Mouse (Mus musculus) midbrain, embryonic 16.5 days (tissue): ENCODE results near the gene Mindy4. TPM values are rescaled to one million over a fixed set of nuclear protein-coding genes. Genes with fewer than 3 reads are reported as not detected.

Experiments
- ATAC-seq: fragments of 200-750 bp; cut with Nextera tagmentation; 2 replicates; pipeline ENCODE4 v1.8.0; 2017; ENCODE audit warnings: moderate TSS enrichment
- H3K27ac ChIP-seq: fragments of 300-500 bp; sonication (generic); 2 replicates; pipeline ENCODE4 v1.5.1; 2014; ENCODE audit warnings: mild to moderate bottlenecking, low read length, mixed read lengths
- H3K27me3 ChIP-seq: fragments of 300-500 bp; sonication (generic); 2 replicates; pipeline ENCODE4 v1.6.1; 2014; ENCODE audit warnings: low read depth, low read length, mixed read lengths; ENCODE audit not compliant: control insufficient read depth, insufficient read depth
- H3K36me3 ChIP-seq: fragments of 300-500 bp; sonication (generic); 2 replicates; pipeline ENCODE4 v1.6.1; 2014; ENCODE audit warnings: mild to moderate bottlenecking, low read length, moderate library complexity, mixed read lengths; ENCODE audit not compliant: control insufficient read depth, insufficient read depth
- H3K4me1 ChIP-seq: fragments of 300-500 bp; sonication (generic); 2 replicates; pipeline ENCODE4 v1.6.1; 2014; ENCODE audit warnings: mild to moderate bottlenecking, low read length, mixed read lengths; ENCODE audit not compliant: control insufficient read depth, insufficient read depth
- H3K4me2 ChIP-seq: fragments of 300-500 bp; sonication (generic); 2 replicates; pipeline ENCODE4 v1.6.1; 2014; ENCODE audit warnings: mild to moderate bottlenecking, low read length, mixed read lengths
- H3K4me3 ChIP-seq: fragments of 300-500 bp; sonication (generic); 2 replicates; pipeline ENCODE4 v1.5.1; 2014; ENCODE audit warnings: low read depth, mild to moderate bottlenecking, low read length, moderate library complexity, mixed read lengths
- H3K9ac ChIP-seq: fragments of 300-500 bp; sonication (generic); 2 replicates; pipeline ENCODE4 v1.6.1; 2014; ENCODE audit warnings: low read depth, low read length, mixed read lengths
- H3K9me3 ChIP-seq: fragments of 300-500 bp; sonication (generic); replicated peaks from 2 replicates; pipeline ENCODE4 v1.6.1; 2014; ENCODE audit warnings: mild to moderate bottlenecking, low read length, mixed read lengths; ENCODE audit not compliant: control insufficient read depth, poor library complexity, severe bottlenecking
- WGBS: fragments of 180-500 bp; shearing (Covaris S2); extraction: QIAGEN DNeasy Blood & Tissue Kit; methylation state at CpG from one replicate; pipeline ENCODE4 v1.1.7; 2014; 5-methylcytosine and 5-hydroxymethylcytosine counted together
- polyA plus RNA-seq: library from polyadenylated mRNA; unstranded; fragments of >200 nt; fragmentation: Nextera tagmentation; extraction: Ambion mirVana; gene quantifications from 2 replicates; pipeline ENCODE4 v1.2.1, GENCODE M21; 2015

Mindy4 gene
- polyA plus RNA-seq, 1 experiment from 2014 or later, result 12.6 TPM

- no peak for ATAC-seq
- H3K4me3 ChIP-seq, result no peak overlapping the region
Measured at GRCm38 (mm10) chr6:55295325-55295724, 92.1 kb downstream of the Mindy4 start.

GRCm38 (mm10) chr6:55299482-55299881 lies 96.3 kb downstream of the Mindy4 start:
- H3K4me3 ChIP-seq, result no peak overlapping the region
- H3K36me3 ChIP-seq, result peaks cover 12% of the 10 kb centered on the region
- no peak overlapping the region for H3K4me2 ChIP-seq
- 91% methylated on average over 8 of the region's 8 CpGs for WGBS
- H3K27ac ChIP-seq, result no peak overlapping the region
- no peaks in the 10 kb centered on the region for H3K27me3 ChIP-seq
- ATAC-seq, result no peak
- H3K9ac ChIP-seq, result no peak overlapping the region
- peaks cover 3% of the 10 kb centered on the region; the same call in 1 of the 2 replicates for H3K4me1 ChIP-seq
- H3K9me3 ChIP-seq, result no peaks in the 10 kb centered on the region

More at GRCm38 (mm10) chr6:55295325-55295724, 92.1 kb downstream of the Mindy4 start:
- H3K4me2 ChIP-seq, result no peak overlapping the region
- no peak overlapping the region for H3K27ac ChIP-seq
- WGBS, result 83% methylated on average over 1 of the region's 1 CpGs
- peaks cover 3% of the 10 kb centered on the region; the same call in 1 of the 2 replicates for H3K4me1 ChIP-seq
- peaks cover 9% of the 10 kb centered on the region for H3K36me3 ChIP-seq
- H3K9ac ChIP-seq, result no peak overlapping the region
- H3K27me3 ChIP-seq, result no peaks in the 10 kb centered on the region
- H3K9me3 ChIP-seq, result no peaks in the 10 kb centered on the region

GRCm38 (mm10) chr6:55299917-55300316 lies 96.7 kb downstream of the Mindy4 start:
- Histone ChIP-seq H3K9ac (no peak overlapping the region), H3K27me3 (no peaks in the 10 kb centered on the region), H3K9me3 (no peaks in the 10 kb centered on the region), H3K4me1 (no peaks in the 10 kb centered on the region), H3K4me2 (no peak overlapping the region), H3K36me3 (peaks cover 12% of the 10 kb centered on the region), H3K4me3 (no peak overlapping the region), H3K27ac (no peak overlapping the region)
- WGBS, result 95% methylated on average over 2 of the region's 2 CpGs
- no peak for ATAC-seq

- Histone ChIP-seq H3K4me1 (no peaks in the 10 kb centered on the region), H3K4me2 (no peak overlapping the region), H3K4me3 (no peak overlapping the region), H3K9me3 (no peaks in the 10 kb centered on the region), H3K9ac (no peak overlapping the region), H3K27ac (no peak overlapping the region), H3K27me3 (no peaks in the 10 kb centered on the region), H3K36me3 (peaks cover 12% of the 10 kb centered on the region)
- 90% methylated on average over 11 of the region's 11 CpGs for WGBS
- no peak for ATAC-seq
Measured at GRCm38 (mm10) chr6:55300704-55301103, 97.5 kb downstream of the Mindy4 start.

GRCm38 (mm10) chr6:55310179-55310578 lies 107.0 kb downstream of the Mindy4 start:
- H3K4me3 ChIP-seq, result no peak overlapping the region
- ATAC-seq, result no peak
- no peaks in the 10 kb centered on the region for H3K27me3 ChIP-seq
- H3K4me1 ChIP-seq, result no peaks in the 10 kb centered on the region
- no peaks in the 10 kb centered on the region for H3K36me3 ChIP-seq
- H3K27ac ChIP-seq, result no peak overlapping the region
- no peak overlapping the region for H3K4me2 ChIP-seq
- no peak overlapping the region for H3K9ac ChIP-seq
- 47% methylated on average over 2 of the region's 2 CpGs for WGBS
- H3K9me3 ChIP-seq, result no peaks in the 10 kb centered on the region

GRCm38 (mm10) chr6:55311962-55312361 lies 108.8 kb downstream of the Mindy4 start:
- Histone ChIP-seq H3K27ac (no peak overlapping the region), H3K27me3 (no peaks in the 10 kb centered on the region), H3K9me3 (no peaks in the 10 kb centered on the region), H3K4me1 (no peaks in the 10 kb centered on the region), H3K9ac (no peak overlapping the region), H3K36me3 (no peaks in the 10 kb centered on the region), H3K4me3 (no peak overlapping the region), H3K4me2 (no peak overlapping the region)
- no peak for ATAC-seq
- 77% methylated on average over 5 of the region's 5 CpGs for WGBS

- WGBS, result 92% methylated on average over 4 of the region's 4 CpGs
- ATAC-seq, result no peak
Measured at GRCm38 (mm10) chr6:55313893-55314292, 110.7 kb downstream of the Mindy4 start.

GRCm38 (mm10) chr6:55314628-55315027 lies 111.4 kb downstream of the Mindy4 start:
- ATAC-seq, result no peak

More at GRCm38 (mm10) chr6:55313893-55314292, 110.7 kb downstream of the Mindy4 start:
- Histone ChIP-seq H3K4me1 (no peaks in the 10 kb centered on the region), H3K36me3 (no peaks in the 10 kb centered on the region), H3K27me3 (no peaks in the 10 kb centered on the region), H3K4me2 (no peak overlapping the region), H3K4me3 (no peak overlapping the region), H3K9ac (no peak overlapping the region), H3K27ac (no peak overlapping the region), H3K9me3 (no peaks in the 10 kb centered on the region)

GRCm38 (mm10) chr6:55318597-55318996 lies 115.4 kb downstream of the Mindy4 start:
- H3K27ac ChIP-seq, result no peak overlapping the region
- ATAC-seq, result no peak

More at GRCm38 (mm10) chr6:55314628-55315027, 111.4 kb downstream of the Mindy4 start:
- H3K9me3 ChIP-seq, result no peaks in the 10 kb centered on the region
- H3K9ac ChIP-seq, result no peak overlapping the region
- H3K27me3 ChIP-seq, result no peaks in the 10 kb centered on the region
- no peaks in the 10 kb centered on the region for H3K4me1 ChIP-seq
- H3K4me3 ChIP-seq, result no peak overlapping the region
- no peak overlapping the region for H3K27ac ChIP-seq
- H3K4me2 ChIP-seq, result no peak overlapping the region
- 92% methylated on average over 8 of the region's 8 CpGs for WGBS
- H3K36me3 ChIP-seq, result no peaks in the 10 kb centered on the region

More at GRCm38 (mm10) chr6:55318597-55318996, 115.4 kb downstream of the Mindy4 start:
- H3K36me3 ChIP-seq, result no peaks in the 10 kb centered on the region
- H3K4me2 ChIP-seq, result no peak overlapping the region
- H3K9ac ChIP-seq, result no peak overlapping the region
- no peaks in the 10 kb centered on the region for H3K27me3 ChIP-seq
- 94% methylated on average over 3 of the region's 3 CpGs for WGBS
- no peaks in the 10 kb centered on the region for H3K4me1 ChIP-seq
- no peaks in the 10 kb centered on the region for H3K9me3 ChIP-seq
- no peak overlapping the region for H3K4me3 ChIP-seq
